Mouse (Mus musculus) R1 (cell line): ENCODE data around the gene Haus6.

Source experiments
- DNase-seq: peaks from one replicate; pipeline ENCODE4 v3.0.0-alpha.2; 2018; ENCODE audit warnings: low read depth, low spot score

Gene Haus6

GRCm38 (mm10) chr4:86575283-86575983 lies 36.4 kb downstream of the Haus6 start, which contains the start of gene Rraga:
TSS of gene Rraga (plus strand) at chr4:86575668.
- peak; percentile 98 for DNase-seq

DNA sequence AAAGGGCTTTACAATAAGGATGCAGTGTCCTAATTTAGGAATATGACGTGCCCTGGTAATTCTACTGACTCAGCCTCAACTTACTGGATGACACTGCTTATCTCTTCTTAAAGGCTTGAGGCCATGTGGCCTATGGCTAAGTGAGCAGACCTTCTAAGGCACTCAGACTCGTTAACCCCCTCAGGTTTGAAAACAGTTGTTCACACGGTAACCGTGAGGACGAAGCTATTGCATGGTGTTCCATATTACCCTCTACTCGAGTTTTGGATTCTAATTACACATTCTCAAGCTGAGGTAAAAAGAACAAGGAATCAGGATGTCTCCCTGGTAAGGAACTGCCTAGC lies 36.9 kb downstream of the Haus6 start:
- DNase-seq = no peak

GRCm38 (mm10) chr4:86561061-86561460 lies 50.8 kb downstream of the Haus6 start:
- no peak for DNase-seq

DNA sequence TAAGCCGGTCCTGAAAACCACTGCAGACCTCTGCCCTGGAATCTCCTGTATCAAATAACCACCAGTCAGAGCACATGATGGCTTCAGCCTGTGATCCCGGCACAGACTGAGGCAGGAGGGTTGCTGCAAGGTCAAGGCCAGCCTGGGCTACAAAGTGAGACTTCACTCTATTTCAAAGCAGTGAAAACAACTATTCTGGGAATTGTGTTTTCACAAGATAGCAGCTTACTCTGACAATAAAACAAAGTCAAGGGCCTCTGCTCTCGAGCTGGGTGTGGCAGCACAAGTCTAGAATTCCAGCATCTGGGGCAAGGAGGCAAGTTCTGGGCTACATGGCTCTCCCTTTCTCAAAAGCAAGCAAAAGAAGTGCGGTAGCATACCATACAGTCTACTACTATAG lies 52.8 kb downstream of the Haus6 start:
- DNase-seq = peak; percentile 32

DNA sequence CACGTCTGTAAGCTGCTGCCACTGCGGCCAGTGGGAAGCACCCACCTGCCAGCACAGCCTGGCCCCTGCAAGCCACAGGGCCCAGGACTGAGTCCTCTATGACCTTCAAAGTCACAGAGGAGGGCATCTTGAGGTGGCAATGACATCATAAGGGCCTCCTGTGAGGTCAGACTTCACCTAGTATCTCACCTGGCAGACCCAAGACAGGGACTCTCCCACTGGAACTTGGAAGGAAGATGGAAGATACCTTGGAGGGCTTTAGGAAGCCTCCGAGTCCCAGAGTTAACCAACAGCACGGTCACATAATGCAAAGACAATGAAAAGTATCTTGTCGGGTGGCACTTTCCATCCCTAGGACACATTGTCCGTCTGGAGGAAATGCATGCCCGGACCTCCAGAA lies 53.6 kb downstream of the Haus6 start, which contains the start of gene Saxo1:
Gene Saxo1 (minus strand): TSS at position 101 of the 400 bp plus-strand sequence.
- no peak for DNase-seq

- no peak for DNase-seq
These were observed 54.5 kb downstream of the Haus6 start for GRCm38 (mm10) chr4:86557371-86557770.

DNA sequence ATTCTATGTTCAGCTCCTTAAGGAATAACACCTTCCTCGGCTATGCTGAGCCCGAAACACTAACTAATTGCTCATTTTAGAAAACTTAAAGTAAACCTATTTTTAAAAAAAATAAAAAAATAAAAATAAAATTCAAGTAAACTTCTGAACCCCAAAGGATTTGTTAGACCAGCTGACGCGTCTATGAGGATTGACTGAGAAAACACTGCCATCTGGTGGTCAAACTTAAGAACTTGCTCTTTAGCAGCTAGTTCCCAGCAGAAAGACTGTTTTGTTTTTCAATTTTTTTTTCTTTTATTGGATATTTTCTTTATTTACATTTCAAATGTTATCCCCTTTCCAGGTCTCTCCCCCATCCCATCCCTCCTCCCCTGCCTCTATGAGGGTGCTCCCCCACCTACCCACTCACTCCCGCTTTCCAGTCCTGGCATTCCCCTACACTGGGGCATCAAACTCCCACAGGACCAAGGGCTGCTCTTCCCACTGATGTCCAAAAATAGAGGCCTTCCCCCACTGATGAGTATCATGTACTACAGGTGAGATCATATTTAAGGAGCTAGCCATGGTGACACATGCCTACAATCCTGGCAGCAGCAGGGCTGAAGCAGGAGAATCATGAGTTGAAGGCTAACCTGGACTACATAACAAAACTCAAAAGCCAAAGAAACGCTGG lies 56.7 kb downstream of the Haus6 start:
- peak; percentile 54 for DNase-seq

- DNase-seq = no peak
These were observed 63.5 kb downstream of the Haus6 start for GRCm38 (mm10) chr4:86548332-86548731.

- DNase-seq = peak; percentile 65
These were observed 66.2 kb downstream of the Haus6 start for GRCm38 (mm10) chr4:86545615-86546014.

DNA sequence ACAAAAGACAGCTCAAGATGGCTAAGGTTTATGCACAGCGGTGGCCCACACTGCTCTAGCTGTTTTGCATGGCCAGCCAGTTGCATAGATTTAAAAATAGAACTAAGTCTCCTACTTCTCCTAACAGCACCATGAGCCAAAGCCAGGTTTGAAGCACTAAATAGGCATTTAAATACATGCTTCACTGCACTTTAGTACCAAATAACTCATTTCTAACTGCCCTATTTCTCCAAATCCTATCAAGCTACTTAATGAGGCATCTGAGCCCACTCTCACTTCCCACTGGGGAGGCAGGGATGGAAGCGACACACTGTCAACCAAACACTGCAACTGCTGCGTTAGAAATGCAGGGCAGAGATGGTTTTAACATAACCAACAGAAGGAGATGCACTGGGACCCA lies 67.9 kb downstream of the Haus6 start:
- DNase-seq = no peak

- DNase-seq = no peak
These were observed 70.3 kb downstream of the Haus6 start for GRCm38 (mm10) chr4:86541573-86541972.

DNA sequence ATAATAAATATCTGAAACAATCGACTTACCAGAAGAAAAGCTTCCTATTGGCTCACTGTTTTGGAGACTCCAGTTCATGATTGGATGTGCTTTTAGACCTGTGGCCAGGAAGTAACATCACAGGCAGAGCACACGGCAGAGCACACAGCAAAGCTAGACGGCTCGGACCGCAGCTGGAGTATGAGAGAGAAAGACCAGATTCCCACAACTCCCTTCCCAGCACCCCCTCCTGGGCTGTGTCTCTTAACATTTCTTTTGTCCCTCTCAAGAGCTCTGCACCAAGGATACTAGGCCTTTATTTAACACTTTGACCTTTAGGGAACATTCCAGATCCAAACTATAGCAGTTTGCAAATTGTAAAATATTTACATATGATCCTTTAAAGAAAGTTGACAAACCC lies 72.9 kb downstream of the Haus6 start:
- peak; percentile 93 for DNase-seq

- DNase-seq = peak; percentile 78
These were observed 73.9 kb downstream of the Haus6 start for GRCm38 (mm10) chr4:86537972-86538371.

- DNase-seq = no peak
These were observed 77.8 kb downstream of the Haus6 start for GRCm38 (mm10) chr4:86534091-86534481.

GRCm38 (mm10) chr4:86533406-86534090 lies 78.3 kb downstream of the Haus6 start:
- DNase-seq = no peak

DNA sequence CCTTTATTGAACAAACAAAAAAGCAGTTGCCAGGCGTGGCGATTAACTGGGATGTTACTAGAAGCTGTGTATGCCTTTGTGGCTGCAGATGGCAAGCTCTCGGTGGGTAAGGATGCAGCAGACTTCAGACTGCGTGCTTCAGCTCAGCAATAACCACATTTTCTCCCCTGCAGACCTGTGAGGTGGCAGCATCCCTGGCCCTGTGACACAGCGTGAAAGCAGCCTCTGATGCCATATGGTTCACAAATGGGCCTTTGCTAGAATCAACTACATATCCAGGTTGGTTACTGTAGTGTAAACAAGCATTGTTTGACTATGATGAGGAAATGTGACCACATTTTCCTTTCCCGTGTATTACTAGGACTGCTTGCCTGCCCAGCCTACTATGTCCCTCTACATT lies 82.7 kb downstream of the Haus6 start:
- DNase-seq = no peak
